Mouse (Mus musculus) spleen, postnatal 0 days (tissue): Measurements from ENCODE around the gene Ms4a6d. TPM values are rescaled to one million over a fixed set of nuclear protein-coding genes. Genes with fewer than 3 reads are reported as not detected.

Experiments
- polyA plus RNA-seq: library from polyadenylated mRNA; unstranded; fragments of >200 nt; fragmentation: Nextera tagmentation; extraction: Ambion mirVana; gene quantifications from 2 replicates; pipeline ENCODE4 v1.2.1, GENCODE M21; 2015

The Ms4a6d gene
- 7.3 and 9.4 TPM in 2 replicates for polyA plus RNA-seq

GRCm38 (mm10) chr19:11604603-11605002 lies at the start of gene Ms4a6d:
Ms4a6d (minus strand) TSS chr19:11604849.

GRCm38 (mm10) chr19:11640732-11641131 lies 36.1 kb upstream of the Ms4a6d start, which contains the start of gene Ms4a3:
Ms4a3 (minus strand) TSS chr19:11640851.

GRCm38 (mm10) chr19:11623551-11623950 lies 18.9 kb upstream of the Ms4a6d start, which contains the start of gene Ms4a2:
Ms4a2 (minus strand) TSS chr19:11623719.

Other genes with a start within 250 kb of the Ms4a6d start
- 10.1 and 15.8 TPM in 2 replicates for gene Ms4a4a, start 229.3 kb downstream of the Ms4a6d start, polyA plus RNA-seq
- gene Ms4a4c, start 200.1 kb downstream of the Ms4a6d start, polyA plus RNA-seq = 4.9 and 6.1 TPM in 2 replicates
- gene Ms4a4b, start 161.3 kb downstream of the Ms4a6d start, polyA plus RNA-seq = 7.8 and 15.8 TPM in 2 replicates
- gene Ms4a6c, start 135.5 kb downstream of the Ms4a6d start, polyA plus RNA-seq = 19.5 and 30.6 TPM in 2 replicates
- gene Gm8369, start 118.9 kb downstream of the Ms4a6d start, polyA plus RNA-seq = 2.3 and 3.2 TPM in 2 replicates
- gene Ms4a6b, start 88.3 kb downstream of the Ms4a6d start, polyA plus RNA-seq = 5.4 and 10.0 TPM in 2 replicates
- gene Ms4a4d, start 68.0 kb downstream of the Ms4a6d start, polyA plus RNA-seq = 4.6 and 6.3 TPM in 2 replicates
- 3.8 and 6.4 TPM in 2 replicates for gene Ms4a2, start 18.9 kb upstream of the Ms4a6d start, polyA plus RNA-seq
- 55.4 and 73.6 TPM in 2 replicates for gene Ms4a3, start 36.0 kb upstream of the Ms4a6d start, polyA plus RNA-seq
- gene Oosp2, start 55.7 kb upstream of the Ms4a6d start, polyA plus RNA-seq = 0.32 and 0.40 TPM in 2 replicates
- 0.35 TPM in 1 of 2 replicates, not detected in the other for gene Oosp1, start 86.3 kb upstream of the Ms4a6d start, polyA plus RNA-seq
- gene Oosp3, start 92.2 kb upstream of the Ms4a6d start, polyA plus RNA-seq = not detected in 2 replicates
- gene Gif, start 142.7 kb upstream of the Ms4a6d start, polyA plus RNA-seq = 0.13 TPM in 1 of 2 replicates, not detected in the other
- 39.4 and 45.3 TPM in 2 replicates for gene Mrpl16, start 165.5 kb upstream of the Ms4a6d start, polyA plus RNA-seq
- gene Stx3, start 214.6 kb upstream of the Ms4a6d start, polyA plus RNA-seq = 5.2 and 5.9 TPM in 2 replicates
- not detected in 2 replicates for gene Olfr1417, start 234.4 kb upstream of the Ms4a6d start, polyA plus RNA-seq